Mouse (Mus musculus) forebrain, embryonic 12.5 days (tissue): Measurements from ENCODE around the gene Slc32a1. TPM values are rescaled to one million over a fixed set of nuclear protein-coding genes. Genes with fewer than 3 reads are reported as not detected.
A peak's percentile ranks its signal among the peaks of the same experiment; 100 is the strongest.

Source experiments
- ATAC-seq: fragments of 200-750 bp; cut with Nextera tagmentation; 2 replicates; pipeline ENCODE4 v1.8.0; 2017; ENCODE audit warnings: moderate TSS enrichment; ENCODE audit not compliant: low FRiP score
- H3K27ac ChIP-seq: fragments of 300-500 bp; sonication (generic); 2 replicates; pipeline ENCODE4 v1.5.1; 2016; ENCODE audit warnings: mild to moderate bottlenecking
- H3K27me3 ChIP-seq: fragments of 300-500 bp; sonication (generic); 2 replicates; pipeline ENCODE4 v1.6.1; 2016; ENCODE audit warnings: mild to moderate bottlenecking
- H3K36me3 ChIP-seq: fragments of 300-500 bp; sonication (generic); replicated peaks from 2 replicates; pipeline ENCODE4 v1.6.1; 2016; ENCODE audit warnings: mild to moderate bottlenecking
- H3K4me1 ChIP-seq: fragments of 300-500 bp; sonication (generic); 2 replicates; pipeline ENCODE4 v1.6.1; 2016
- H3K4me2 ChIP-seq: fragments of 300-500 bp; sonication (generic); 2 replicates; pipeline ENCODE4 v1.6.1; 2016; ENCODE audit warnings: mild to moderate bottlenecking, moderate library complexity
- H3K4me3 ChIP-seq: fragments of 300-500 bp; sonication (generic); replicated peaks from 2 replicates; pipeline ENCODE4 v1.5.1; 2016; ENCODE audit warnings: mild to moderate bottlenecking
- H3K9ac ChIP-seq: fragments of 300-500 bp; sonication (generic); 2 replicates; pipeline ENCODE4 v1.6.1; 2016; ENCODE audit warnings: mild to moderate bottlenecking
- H3K9me3 ChIP-seq: fragments of 300-500 bp; sonication (generic); 2 replicates; pipeline ENCODE4 v1.6.1; 2016
- WGBS: fragments of 180-500 bp; shearing (Covaris S2); methylation state at CpG from one replicate; pipeline ENCODE4 v1.1.7; 2016; 5-methylcytosine and 5-hydroxymethylcytosine counted together
- polyA plus RNA-seq: library from polyadenylated mRNA; unstranded; fragments of >200 nt; fragmentation: Nextera tagmentation; extraction: Ambion mirVana; gene quantifications from 2 replicates; pipeline ENCODE4 v1.2.1, GENCODE M21; 2016

Gene Slc32a1
- polyA plus RNA-seq, 1 experiment from 2014 or later, result 3.8 TPM

DNA sequence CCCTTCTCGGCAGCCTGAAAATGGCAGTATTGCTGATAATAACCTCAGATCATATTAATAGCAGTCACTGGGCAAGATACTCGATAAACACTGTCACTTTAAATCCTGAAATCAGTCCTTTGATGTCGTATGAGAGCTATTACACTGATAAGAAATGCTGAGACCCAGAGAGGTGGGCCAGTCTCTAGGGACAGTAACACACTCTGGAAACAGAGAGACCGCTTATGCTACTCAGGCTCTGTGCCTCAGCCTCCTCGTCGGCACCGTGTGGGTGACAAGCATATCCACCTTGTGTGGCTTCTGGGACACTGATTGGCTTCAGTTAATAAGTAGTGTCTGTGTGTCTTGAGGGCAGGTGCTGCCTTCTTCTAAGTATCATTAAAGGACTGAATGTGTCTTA lies 15.0 kb upstream of the Slc32a1 start:
- peaks cover 39% of the 10 kb centered on the region for H3K4me1 ChIP-seq
- H3K4me3 ChIP-seq, result peak overlapping the region; percentile 14; the same call in 1 of the 2 replicates
- no peak overlapping the region for H3K9ac ChIP-seq
- H3K36me3 ChIP-seq, result no peaks in the 10 kb centered on the region
- no peaks in the 10 kb centered on the region for H3K9me3 ChIP-seq
- peak; percentile 30 for ATAC-seq
- peak overlapping the region; percentile 75 for H3K27ac ChIP-seq
- peak overlapping the region; percentile 38 for H3K4me2 ChIP-seq
- WGBS, result 9% methylated on average over 7 of the region's 7 CpGs
- peaks cover 36% of the 10 kb centered on the region for H3K27me3 ChIP-seq

DNA sequence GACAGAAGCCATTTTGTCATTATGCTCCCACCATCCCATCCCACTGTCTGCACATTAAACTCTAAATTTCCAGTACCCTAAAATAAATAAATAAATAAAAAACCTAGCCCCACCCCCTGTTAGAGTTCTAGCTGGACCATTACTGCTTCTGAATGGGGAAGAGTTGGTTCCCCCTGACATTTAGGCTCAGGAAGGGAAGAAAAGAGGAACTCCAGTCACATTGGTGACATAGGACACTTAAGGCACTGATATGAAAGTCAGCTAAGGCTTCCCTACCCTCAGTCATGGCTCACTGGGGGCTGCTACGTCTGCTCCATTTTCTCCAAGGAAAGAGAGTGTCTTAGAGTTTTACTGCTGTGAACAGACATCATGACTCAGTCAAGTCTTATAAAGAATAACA lies 13.8 kb upstream of the Slc32a1 start:
- Histone ChIP-seq H3K4me1 (peaks cover 41% of the 10 kb centered on the region), H3K4me3 (no peak overlapping the region), H3K4me2 (no peak overlapping the region), H3K9ac (no peak overlapping the region), H3K27me3 (peaks cover 45% of the 10 kb centered on the region), H3K36me3 (no peaks in the 10 kb centered on the region), H3K9me3 (no peaks in the 10 kb centered on the region), H3K27ac (no peak overlapping the region)
- no peak for ATAC-seq
- WGBS, result 70% methylated on average over 1 of the region's 1 CpGs

DNA sequence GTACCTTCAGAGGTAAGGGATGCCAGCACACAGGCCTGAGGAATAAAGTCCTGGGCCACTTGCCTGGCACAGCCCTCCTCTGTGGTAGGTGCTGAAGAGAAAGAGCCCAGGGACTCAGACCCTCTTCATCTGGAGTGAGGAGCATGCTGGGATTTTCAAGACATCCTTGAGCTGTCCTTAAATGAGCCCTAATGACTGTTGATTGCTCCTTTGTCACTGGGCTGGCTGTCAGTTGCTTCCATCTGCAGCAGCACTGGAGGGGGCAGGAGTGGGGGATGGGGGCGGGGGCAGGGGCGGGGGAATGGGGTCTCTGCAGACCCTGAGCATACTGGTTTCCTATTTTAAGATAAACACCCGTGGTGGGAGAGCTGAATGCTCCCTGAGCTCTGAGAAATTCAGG lies 10.1 kb upstream of the Slc32a1 start:
- Histone ChIP-seq H3K9ac (no peak overlapping the region), H3K9me3 (no peaks in the 10 kb centered on the region), H3K36me3 (no peaks in the 10 kb centered on the region), H3K4me2 (no peak overlapping the region), H3K4me3 (no peak overlapping the region), H3K27me3 (peaks cover 62% of the 10 kb centered on the region), H3K27ac (peak overlapping the region; percentile 77), H3K4me1 (peaks cover 41% of the 10 kb centered on the region)
- peak; percentile 67 for ATAC-seq
- 22% methylated on average over 3 of the region's 3 CpGs for WGBS

DNA sequence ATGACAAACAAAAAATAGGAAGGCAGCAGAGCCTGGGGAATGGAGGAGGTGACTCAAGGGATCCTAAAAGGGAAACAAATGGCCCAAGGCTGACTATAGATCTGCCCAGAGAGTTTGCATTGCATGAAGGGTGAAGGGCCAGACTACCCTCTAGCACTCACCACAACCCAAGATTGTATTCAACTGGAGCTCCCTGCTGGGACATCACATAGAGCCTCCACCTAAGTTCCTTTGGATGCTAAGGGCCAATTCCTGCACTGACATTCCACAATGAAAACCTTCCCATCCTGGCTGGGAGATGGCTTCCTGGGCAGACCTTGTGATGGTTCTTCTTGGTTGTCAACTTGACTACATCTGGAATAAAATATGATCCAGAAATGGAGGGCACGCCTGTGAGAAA lies 9.2 kb upstream of the Slc32a1 start:
- Histone ChIP-seq H3K4me2 (no peak overlapping the region), H3K4me1 (peaks cover 37% of the 10 kb centered on the region), H3K27me3 (peaks cover 67% of the 10 kb centered on the region), H3K36me3 (no peaks in the 10 kb centered on the region), H3K9ac (no peak overlapping the region), H3K4me3 (no peak overlapping the region), H3K27ac (peak overlapping the region; percentile 77), H3K9me3 (no peaks in the 10 kb centered on the region)
- no peak for ATAC-seq
- WGBS, result 83% methylated on average over 1 of the region's 1 CpGs

DNA sequence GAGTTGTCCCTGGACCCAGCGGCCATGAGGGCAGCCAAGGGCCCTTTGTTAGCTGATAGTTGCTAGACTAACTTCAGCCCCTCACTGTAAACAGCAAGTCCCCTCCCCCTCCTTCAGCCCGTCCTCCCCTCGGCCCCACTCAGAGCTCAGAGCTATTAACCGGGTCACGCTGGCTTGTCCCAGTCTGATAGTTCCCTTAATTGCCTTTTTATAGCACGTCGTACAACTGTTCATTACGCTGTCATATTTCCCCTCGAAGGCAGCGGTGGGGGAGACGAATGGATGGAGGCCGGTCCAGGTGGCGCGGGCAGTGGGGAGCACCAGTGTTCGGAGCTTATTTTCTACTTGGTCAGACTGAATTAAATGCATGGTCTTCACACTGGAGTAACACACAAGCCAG lies 7.9 kb upstream of the Slc32a1 start:
- H3K36me3 ChIP-seq, result no peaks in the 10 kb centered on the region
- peak overlapping the region; percentile 30 for H3K4me2 ChIP-seq
- peaks cover 45% of the 10 kb centered on the region for H3K4me1 ChIP-seq
- H3K4me3 ChIP-seq, result no peak overlapping the region
- peak overlapping the region; percentile 81; the same call in 1 of the 2 replicates for H3K27ac ChIP-seq
- H3K27me3 ChIP-seq, result peaks cover 72% of the 10 kb centered on the region
- no peaks in the 10 kb centered on the region for H3K9me3 ChIP-seq
- 32% methylated on average over 15 of the region's 15 CpGs for WGBS
- ATAC-seq, result peak; percentile 75
- H3K9ac ChIP-seq, result no peak overlapping the region

DNA sequence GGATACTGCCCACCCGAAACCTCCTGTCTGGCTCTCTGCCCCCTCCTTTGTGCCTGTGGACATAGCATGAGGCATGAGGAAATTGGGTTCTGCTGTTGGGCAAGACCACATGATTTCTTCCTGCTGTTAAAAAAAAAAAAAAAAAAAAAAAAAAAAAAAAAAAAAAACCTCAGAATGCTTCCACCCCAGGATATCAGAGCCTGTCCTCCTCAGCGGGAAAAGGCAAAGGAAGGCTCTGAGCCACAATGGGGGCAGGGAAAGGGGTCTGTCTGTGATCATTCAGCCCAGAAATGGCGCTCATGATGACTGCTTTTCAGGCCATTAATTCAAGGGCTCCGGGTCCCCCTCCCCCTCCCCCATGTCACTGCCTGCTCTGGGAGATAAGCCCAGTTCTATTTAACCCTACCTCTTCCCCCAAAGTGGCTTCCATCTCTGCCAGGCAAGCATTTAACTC lies 4.0 kb upstream of the Slc32a1 start:
- Histone ChIP-seq H3K27ac (peak overlapping the region; percentile 91), H3K4me3 (peak overlapping the region; percentile 51), H3K9ac (peak overlapping the region; percentile 74; the same call in 1 of the 2 replicates), H3K4me1 (peaks cover 40% of the 10 kb centered on the region), H3K27me3 (peaks cover 84% of the 10 kb centered on the region), H3K36me3 (no peaks in the 10 kb centered on the region), H3K4me2 (peak overlapping the region; percentile 52), H3K9me3 (no peaks in the 10 kb centered on the region)
- 0 out of 2 replicates have a peak, but pooled peaks have one; percentile 17 for ATAC-seq
- 5% methylated on average over 4 of the region's 4 CpGs for WGBS

DNA sequence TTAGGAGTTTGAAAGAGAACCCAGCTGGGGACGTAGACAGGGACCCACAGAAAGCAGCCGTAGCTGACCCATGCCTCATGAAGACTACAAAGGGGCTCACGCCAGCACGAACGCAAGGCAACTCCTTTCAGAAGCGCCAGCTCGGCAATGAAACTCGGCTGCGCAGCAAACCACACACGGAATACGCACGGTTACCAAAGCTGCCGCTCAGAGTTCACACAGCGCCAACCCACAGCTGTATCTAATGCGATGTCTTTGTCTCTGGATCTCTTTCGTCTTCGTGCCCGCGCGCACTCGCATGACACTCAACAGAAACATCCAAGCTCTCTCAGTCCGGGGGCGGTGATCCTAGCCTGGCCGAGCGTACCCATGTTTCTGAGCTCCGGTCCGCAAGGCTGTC lies 886 bp upstream of the Slc32a1 start:
- no peaks in the 10 kb centered on the region for H3K9me3 ChIP-seq
- peak overlapping the region; percentile 74 for H3K9ac ChIP-seq
- peaks cover 36% of the 10 kb centered on the region for H3K4me1 ChIP-seq
- H3K4me2 ChIP-seq, result peak overlapping the region; percentile 52
- H3K36me3 ChIP-seq, result 0 out of 2 replicates have a peak, but pooled peaks cover 3% of the 10 kb centered on the region
- H3K27ac ChIP-seq, result peak overlapping the region; percentile 91
- H3K27me3 ChIP-seq, result peaks cover 99% of the 10 kb centered on the region
- no peak for ATAC-seq
- WGBS, result under 1% methylated on average over 27 of the region's 27 CpGs
- peak overlapping the region; percentile 51 for H3K4me3 ChIP-seq

DNA sequence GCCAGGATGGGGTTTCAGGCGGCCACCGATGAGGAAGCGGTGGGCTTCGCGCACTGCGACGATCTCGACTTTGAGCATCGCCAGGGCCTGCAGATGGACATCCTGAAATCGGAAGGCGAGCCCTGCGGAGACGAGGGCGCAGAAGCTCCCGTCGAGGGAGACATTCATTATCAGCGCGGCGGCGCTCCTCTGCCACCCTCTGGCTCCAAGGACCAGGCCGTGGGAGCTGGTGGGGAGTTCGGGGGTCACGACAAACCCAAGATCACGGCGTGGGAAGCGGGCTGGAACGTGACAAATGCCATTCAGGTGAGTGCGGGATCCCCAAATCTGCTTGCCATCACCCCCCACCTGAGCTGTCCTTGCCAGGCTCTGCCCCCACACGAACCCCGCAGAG lies 756 bp downstream of the Slc32a1 start:
- Histone ChIP-seq H3K4me2 (peak overlapping the region; percentile 52), H3K4me1 (peaks cover 44% of the 10 kb centered on the region), H3K9ac (peak overlapping the region; percentile 74), H3K36me3 (0 out of 2 replicates have a peak, but pooled peaks cover 3% of the 10 kb centered on the region), H3K27me3 (peaks cover 99% of the 10 kb centered on the region), H3K9me3 (no peaks in the 10 kb centered on the region), H3K27ac (peak overlapping the region; percentile 91), H3K4me3 (peak overlapping the region; percentile 51)
- no peak for ATAC-seq
- under 1% methylated on average over 29 of the region's 30 CpGs for WGBS

DNA sequence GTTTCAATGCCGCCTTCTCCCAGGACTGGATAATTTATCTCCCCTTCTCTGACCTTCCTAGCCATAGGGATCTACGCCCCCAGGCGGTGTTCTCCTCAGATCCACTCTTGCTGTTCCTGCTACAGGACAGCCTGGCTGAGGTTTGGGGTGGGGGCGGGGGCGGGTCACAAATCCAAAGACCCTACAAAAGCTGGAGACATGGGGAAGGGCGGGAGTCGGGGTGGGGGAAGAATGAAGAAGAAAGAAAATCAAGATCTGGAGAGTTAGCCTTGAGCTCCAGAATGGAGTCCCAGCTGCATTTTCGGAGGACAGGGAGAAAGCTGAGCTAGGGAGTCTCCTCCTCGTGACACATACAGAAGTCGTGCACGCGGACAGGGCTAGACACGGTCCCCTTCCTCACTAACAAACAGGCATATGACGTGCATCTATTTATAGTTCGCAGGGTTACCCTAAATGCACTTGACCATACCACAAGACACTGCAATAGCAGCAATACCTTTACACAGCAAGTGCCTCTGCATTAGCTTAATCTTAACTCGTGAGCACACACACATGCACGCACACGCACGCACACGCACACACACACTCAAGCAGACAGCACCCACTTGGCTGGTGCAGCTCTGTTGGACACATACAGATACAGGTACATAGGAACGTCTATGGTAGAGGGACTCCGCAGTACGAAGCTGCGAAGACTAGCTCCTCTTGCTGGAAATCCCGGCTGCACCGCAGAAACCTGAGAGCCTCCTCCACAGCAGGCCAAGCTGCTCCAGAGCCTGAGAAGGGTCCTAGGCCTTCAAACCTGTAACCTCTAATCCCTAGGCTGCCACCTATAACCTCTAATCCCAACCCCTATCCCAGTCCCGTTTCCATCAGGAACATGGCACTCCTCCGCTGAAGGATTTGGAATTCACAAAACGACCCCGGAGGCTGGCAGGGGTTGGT lies 1.4 kb downstream of the Slc32a1 start:
- Histone ChIP-seq H3K9me3 (no peaks in the 10 kb centered on the region), H3K4me3 (peak overlapping the region; percentile 51), H3K36me3 (0 out of 2 replicates have a peak, but pooled peaks cover 3% of the 10 kb centered on the region), H3K4me2 (peak overlapping the region; percentile 52), H3K4me1 (peaks cover 42% of the 10 kb centered on the region), H3K9ac (peak overlapping the region; percentile 74), H3K27me3 (peaks cover 100% of the 10 kb centered on the region), H3K27ac (peak overlapping the region; percentile 91)
- 2% methylated on average over 30 of the region's 30 CpGs for WGBS
- no peak for ATAC-seq

DNA sequence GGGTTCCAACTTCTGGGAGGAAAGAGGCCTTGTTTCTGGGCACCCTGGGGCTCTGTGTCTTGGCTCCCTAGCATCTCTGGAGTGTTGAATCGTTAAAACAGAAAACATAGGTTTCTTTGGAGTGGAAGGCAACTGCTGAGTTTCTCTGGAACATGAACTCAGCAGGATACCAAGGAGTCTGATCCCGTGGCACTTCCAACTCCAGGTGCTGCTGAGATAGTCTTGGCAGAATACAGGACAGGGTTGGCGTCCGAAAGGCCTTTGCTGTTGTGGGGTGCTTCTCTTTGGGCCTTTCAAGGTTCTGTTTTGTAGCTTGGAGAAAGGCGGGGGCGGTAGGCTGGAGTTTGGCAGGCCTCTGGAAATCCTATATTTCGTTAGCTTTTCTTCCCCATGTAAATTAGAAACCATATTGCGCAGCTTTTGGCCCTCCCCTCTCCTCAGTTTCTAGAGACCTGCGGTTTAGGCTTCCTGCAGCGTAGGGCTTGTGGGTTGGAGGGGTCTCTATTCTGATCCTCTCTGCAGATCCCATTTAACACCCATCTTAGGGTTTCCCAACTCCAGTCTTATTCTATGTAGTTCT lies 2.2 kb downstream of the Slc32a1 start:
- Histone ChIP-seq H3K9ac (peak overlapping the region; percentile 74), H3K9me3 (no peaks in the 10 kb centered on the region), H3K4me2 (peak overlapping the region; percentile 52), H3K27ac (peak overlapping the region; percentile 91), H3K4me1 (peaks cover 39% of the 10 kb centered on the region), H3K27me3 (peaks cover 100% of the 10 kb centered on the region), H3K4me3 (peak overlapping the region; percentile 51), H3K36me3 (0 out of 2 replicates have a peak, but pooled peaks cover 3% of the 10 kb centered on the region)
- ATAC-seq, result no peak
- WGBS, result 5% methylated on average over 10 of the region's 10 CpGs

DNA sequence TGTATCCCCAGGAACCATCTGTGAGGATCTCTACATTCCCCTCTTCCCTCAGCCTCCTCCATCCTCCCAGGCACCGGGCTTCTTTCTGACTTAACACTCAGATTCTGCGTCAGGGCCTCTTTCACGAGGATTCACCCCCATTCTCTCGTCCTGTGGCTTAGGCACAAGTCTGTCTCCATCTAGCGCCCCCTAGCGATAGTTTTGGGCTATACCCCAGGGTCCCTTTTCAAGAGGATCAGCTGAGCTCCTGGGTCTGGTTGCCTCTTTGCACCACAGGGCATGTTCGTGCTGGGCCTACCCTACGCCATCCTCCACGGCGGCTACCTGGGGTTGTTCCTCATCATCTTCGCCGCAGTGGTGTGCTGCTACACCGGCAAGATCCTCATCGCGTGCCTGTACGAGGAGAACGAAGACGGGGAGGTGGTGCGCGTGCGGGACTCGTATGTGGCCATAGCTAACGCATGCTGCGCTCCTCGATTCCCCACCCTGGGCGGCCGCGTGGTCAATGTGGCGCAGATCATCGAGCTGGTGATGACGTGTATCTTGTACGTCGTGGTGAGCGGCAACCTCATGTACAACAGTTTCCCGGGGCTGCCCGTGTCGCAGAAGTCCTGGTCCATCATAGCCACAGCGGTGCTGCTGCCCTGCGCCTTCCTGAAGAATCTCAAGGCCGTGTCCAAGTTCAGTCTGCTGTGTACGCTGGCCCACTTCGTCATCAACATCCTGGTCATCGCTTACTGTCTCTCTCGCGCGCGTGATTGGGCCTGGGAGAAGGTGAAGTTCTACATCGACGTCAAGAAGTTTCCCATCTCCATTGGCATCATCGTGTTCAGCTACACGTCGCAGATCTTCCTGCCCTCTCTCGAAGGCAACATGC lies 3.2 kb downstream of the Slc32a1 start:
- Histone ChIP-seq H3K9ac (peak overlapping the region; percentile 74), H3K4me3 (peak overlapping the region; percentile 51)
- 3% methylated on average over 53 of the region's 53 CpGs for WGBS

More for the DNA sequence above, 3.2 kb downstream of the Slc32a1 start:
- ATAC-seq, result peak; percentile 36
- Histone ChIP-seq H3K4me2 (peak overlapping the region; percentile 52), H3K4me1 (peaks cover 39% of the 10 kb centered on the region), H3K27me3 (peaks cover 100% of the 10 kb centered on the region), H3K9me3 (no peaks in the 10 kb centered on the region), H3K27ac (peak overlapping the region; percentile 91), H3K36me3 (0 out of 2 replicates have a peak, but pooled peaks cover 3% of the 10 kb centered on the region)
